Mouse (Mus musculus) megakaryocyte, embryonic 14.5 days (primary cell): Measurements from ENCODE around the gene Ifnl3.

ENCODE experiments used
- FLI1 ChIP-seq: IDR thresholded peaks from 2 replicates; pipeline ENCODE4 v1.6.1; 2012; ENCODE audit warnings: low read length, inconsistent platforms, mixed read lengths
- GATA1 ChIP-seq: IDR thresholded peaks from 3 replicates; pipeline ENCODE4 v1.6.1; 2012; ENCODE audit warnings: mixed read lengths, low read length, inconsistent platforms, borderline replicate concordance

GRCm38 (mm10) chr7:28567539-28567938 is 44.9 kb downstream of the Ifnl3 start:
- no peak for TF ChIP-seq GATA1
- no peak for TF ChIP-seq FLI1
